Mouse (Mus musculus) adrenal gland, postnatal 4 days (tissue): Measurements from ENCODE around the gene Sec22b. TPM values are rescaled to one million over a fixed set of nuclear protein-coding genes. Genes with fewer than 3 reads are reported as not detected.
A peak's percentile ranks its signal among the peaks of the same experiment; 100 is the strongest.

ENCODE experiments used
- DNase-seq, 2 experiments: peaks; one replicate each; pipeline ENCODE4 v3.0.0; 2021 to 2022; ENCODE audit warnings: low spot score in 2 of 2, mixed read lengths in 2 of 2
- total RNA-seq, 2 experiments: library from RNA; stranded (reverse); gene quantifications; 2 replicates each; pipeline ENCODE4 v1.2.3; 2021

Gene Sec22b
- total RNA-seq, 2 experiments from 2014 or later: 123 TPM

DNA sequence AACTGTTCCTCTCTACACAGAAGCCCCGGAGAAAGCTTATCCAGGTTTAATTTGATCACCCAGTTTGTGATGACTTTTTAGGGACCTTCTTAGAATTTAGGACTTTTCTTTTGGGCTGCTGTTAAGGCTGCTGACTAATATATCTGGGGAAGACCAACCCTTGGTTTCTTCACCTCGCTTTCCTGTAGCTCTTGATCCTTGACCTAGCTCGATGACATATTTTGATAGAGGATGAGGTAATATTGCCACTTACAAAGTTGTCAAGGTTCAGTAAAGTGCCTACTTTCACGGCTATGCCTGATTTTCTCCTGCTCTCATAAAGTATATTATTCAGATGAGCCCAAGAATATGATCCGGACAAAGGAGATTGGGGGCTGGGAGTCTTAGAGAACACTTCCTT, 596 bp downstream of the Sec22b start:
- DNase-seq: no peak

DNA sequence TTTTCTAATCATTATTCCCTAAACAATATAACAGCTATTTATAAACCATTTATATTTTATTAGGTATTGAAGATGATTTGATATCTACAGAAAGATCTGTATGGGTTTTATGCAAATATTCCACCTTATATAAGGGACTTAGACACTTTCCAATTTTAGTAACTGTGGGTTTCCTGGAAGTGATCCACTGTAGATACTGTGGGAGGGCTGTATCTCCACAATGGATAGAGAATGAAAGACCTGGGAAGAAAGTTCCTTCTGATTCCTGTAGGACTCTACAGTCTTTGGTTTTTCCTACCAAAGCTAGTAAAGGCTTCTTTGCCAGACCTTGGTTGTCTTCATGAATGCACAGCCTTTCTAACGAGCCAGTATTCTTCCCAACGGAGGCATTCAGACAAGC, 8.7 kb downstream of the Sec22b start:
- no peak for DNase-seq

GRCm38 (mm10) chr3:97911093-97911492, 10.1 kb downstream of the Sec22b start:
- no peak for DNase-seq

GRCm38 (mm10) chr3:97915081-97915480, 14.1 kb downstream of the Sec22b start:
- no peak for DNase-seq

DNA sequence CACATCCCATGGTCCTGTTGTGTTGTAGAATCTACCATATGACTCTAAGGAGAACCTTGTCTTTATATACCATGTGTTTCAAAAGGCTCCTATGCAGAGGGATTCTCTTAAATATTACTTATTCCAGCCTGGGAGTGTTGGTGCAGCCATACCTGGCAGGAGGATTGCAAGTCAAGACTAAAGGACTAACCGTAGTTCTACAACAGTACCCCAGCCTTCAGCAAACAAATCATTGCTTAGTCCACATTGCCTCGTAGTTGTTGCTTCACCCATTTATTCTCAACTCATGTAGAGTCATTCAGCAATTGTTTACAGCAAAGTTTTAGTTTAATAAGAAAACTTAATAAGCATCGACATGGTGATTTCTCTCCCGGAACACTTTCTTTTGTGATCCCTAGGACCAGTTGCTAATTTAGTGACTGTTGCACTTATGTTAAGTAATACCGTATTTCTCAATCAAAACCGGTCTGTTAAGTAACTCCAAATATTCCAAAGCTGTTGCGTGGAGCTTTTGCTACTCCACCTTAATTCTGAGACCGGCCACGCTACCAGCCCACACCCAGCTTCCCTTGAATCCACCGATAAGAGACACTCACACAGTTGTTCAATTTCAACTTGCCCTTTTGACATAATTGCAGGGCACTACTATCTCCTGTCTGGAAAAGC, 18.0 kb downstream of the Sec22b start:
- DNase-seq: no peak

GRCm38 (mm10) chr3:97925246-97925645, 24.3 kb downstream of the Sec22b start:
- no peak for DNase-seq

GRCm38 (mm10) chr3:97927322-97927721, 26.3 kb downstream of the Sec22b start:
- DNase-seq: no peak

DNA sequence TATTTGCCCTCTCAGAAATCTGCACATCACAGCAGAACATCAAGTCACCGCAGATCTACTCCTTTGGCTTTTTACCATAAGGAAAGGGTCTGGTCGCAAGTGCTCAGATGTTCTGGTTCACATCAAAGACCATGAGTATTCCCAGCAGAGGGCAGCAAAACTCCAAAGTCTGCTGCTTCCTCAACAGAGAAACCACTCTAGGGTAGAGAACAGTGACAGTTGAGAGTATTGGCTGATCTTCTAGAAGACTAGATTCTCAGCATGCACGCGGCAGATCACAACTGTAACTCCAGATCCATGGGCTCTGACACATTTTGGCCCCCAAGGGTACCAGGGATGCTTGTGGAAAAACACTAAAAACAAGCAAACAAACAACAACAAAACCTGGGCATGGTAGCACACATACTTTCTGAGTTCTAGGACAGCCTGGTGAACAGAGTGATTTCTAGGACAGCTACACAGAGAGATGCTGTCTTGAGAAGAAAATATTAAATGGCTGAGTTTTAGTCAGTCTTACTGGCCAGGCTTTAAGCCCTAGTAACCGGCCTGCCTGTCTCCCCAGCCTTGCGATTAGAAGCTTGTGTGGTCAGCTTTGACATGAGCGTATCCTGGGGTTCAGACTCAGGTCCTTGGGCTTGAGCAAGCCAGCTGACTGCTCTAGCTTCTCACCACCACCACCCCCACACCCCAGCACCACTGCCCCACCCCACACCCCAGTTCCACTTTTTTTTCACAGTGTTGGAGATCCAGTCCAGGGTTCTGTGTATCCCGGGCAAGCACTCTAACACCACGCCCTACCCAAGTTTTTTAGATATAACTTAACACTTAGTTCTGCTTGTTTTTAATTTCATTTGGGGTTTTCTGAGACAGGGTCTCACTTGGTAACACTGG, 28.2 kb downstream of the Sec22b start:
- peak; percentile 18 to 66 for DNase-seq

- DNase-seq: no peak
Measured at GRCm38 (mm10) chr3:97930141-97930786, 29.3 kb downstream of the Sec22b start.

GRCm38 (mm10) chr3:97930787-97931158, 29.8 kb downstream of the Sec22b start:
- no peak for DNase-seq

GRCm38 (mm10) chr3:97931310-97931885, 30.4 kb downstream of the Sec22b start:
- DNase-seq: no peak

DNA sequence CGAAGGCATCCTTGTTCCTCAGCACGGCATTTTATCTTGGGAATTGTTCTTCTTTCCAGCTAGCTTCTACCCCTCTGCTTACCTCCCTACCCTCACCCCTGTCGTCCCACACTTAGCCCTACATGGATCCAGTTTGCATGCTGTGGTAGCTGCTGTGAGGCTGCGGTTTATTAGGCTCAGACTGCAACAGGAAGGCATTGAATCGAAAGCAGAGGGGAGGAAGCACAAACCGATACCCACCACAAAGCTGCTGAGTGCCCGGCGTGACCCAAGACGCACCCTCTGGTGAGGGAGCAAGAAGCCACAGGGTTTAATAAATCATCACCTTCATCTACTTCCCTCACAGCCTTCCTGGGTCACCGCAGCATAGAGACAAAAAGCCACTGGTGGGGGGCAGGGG, 31.1 kb downstream of the Sec22b start:
- DNase-seq: no peak

DNA sequence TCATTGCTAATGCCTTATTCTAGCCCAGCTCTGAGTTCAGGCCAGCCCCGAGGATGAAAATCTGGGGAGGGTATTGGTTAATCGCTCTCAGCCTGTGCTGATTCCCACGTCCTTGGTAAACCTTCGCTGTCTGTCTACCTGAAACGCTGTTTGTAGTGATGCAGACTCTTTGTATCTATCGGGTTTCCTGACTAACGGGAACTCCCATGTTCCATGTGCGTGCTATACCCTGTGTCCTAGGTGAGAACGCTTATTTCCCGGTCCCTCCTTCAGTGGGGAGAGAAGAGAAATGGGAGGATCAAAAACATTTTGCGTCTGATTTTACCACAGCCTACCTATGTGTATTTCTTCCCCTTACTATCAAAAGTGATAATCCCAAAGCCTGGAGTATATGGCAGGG, 31.8 kb downstream of the Sec22b start:
- DNase-seq: no peak

GRCm38 (mm10) chr3:97933251-97933650, 32.3 kb downstream of the Sec22b start:
- no peak for DNase-seq

GRCm38 (mm10) chr3:97933811-97934210, 32.8 kb downstream of the Sec22b start:
- DNase-seq: no peak

DNA sequence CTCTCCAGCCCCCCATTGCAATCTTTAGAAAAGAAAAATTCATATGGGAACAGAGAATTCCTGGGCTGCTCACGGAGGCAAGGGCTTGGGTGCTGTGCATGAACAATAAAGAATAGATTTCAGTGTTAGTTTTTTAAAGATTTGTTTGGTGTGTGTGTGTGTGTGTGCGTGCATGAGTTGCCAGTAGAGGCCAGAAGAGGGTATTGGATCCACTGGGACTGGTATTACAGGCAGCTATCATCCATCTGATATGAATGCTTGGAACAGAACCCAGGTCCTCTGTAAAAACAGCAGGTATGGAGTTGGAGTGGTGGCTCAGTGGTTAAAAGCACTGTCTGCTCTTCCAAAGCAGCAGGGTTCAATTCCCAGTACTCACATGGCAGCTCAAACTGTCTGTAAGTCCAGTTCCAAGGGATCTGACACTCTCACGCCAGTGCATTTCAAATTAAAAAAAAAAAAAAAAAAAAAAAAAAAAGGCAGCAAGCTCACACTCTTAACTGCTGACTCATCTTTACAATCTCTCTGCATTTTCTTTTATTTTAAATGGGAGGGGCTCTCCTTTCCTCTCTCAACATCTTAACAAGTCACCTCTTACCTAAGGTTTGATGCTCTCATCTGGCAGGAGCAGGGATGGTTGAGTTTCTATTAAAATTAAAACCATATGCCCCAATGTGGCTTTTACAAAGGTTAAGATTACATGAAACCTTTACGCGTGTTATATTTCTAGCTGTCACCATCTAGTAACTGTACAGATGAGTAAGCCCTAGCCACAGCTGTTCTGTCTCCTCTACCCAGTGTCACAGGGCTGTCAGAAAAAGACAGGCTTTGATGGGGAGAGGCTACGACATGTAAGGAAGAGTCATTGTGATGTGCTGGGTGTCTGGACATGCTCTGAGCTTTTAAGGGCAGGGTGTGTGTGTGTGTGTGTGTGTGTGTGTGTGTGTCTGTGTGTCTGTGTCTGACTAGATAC, 33.6 kb downstream of the Sec22b start:
- DNase-seq: no peak

DNA sequence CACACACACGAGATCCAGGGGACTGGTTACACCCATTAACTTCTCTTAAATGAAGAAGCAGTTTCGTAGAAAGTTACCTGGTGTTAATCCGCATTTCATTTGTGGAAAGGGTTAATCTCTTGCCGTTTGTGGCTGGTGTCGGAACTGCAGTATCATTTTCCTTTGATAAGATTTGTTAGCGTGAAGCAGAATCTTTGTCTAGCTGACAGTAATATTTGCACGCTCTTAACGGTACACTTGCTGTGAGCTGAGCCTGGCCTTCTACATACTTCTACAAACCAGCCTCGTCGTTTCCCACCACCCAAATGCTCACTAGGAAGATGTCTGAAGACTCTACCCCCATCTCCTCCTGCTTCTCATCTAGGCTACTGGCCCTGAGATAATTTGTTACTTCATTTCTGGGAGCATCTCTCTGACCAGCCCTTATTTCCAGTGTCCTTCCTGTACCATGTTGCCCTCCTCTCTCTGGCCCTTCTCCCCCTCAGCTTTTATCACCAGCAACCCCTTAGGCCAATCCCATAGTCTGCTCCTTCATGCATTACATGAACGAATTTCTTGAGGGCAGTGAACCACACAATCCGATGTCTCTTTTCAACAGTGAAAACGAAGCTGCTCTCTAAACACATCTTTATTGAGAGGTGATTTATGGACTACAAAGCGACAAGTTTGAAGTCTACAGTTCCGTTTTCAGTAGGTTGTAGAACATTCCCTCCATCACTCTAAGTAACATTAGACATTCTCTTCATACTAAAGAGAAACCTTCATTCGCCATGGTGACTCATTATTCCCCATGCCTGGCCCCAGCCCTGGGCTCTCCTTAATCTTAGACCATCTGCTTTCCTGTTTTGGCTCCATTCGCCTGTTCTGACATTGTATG, 36.3 kb downstream of the Sec22b start:
- no peak for DNase-seq

DNA sequence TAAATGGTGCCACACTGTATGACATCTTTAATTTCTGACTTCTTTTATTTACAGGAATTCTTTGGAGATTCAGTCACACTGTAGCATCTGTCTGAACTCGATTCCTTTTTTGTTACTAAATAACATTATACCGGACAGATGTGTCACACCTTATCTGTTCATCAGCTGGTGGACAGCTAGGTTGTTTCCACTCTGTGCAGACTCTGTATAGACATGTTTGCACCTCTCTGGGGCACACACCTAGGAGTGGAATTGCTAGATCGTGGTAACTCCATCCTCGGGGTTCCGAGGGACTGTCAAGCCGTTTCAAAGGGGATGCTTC, 36.9 kb downstream of the Sec22b start:
- DNase-seq: no peak

DNA sequence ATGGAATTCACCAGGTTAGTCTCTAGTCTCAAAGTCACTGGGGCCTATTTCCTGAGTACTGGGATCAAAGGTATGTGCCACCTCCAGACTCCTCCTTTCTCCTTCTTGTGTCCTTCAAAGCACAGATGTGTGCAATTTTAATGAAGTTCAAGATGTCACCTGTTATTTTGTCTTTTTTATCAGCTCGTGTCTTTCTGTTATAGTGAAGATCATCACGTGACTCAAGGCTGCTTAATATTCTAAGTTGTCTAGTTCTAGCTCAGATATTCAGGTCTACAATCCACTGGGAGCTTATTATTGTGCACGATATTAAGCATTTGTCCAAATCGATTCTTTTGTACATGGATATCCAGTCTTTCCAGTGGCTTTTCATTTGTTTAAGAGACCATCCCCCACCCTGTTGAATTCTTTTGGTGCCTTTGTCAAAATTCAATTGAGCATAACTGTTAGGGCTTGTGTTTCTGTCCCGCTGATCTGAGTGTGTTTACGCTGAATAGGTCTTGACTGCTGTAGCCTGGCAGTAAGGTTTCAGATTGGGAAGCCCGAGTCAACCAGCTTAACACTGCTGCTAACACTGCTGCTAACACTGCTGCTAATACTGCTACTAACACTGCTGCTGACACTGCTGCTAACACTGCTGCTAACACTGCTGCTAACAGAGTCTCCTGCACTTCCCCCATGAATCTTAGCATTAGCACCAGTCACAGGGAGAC, 38.0 kb downstream of the Sec22b start:
- DNase-seq: no peak
